ENCODE assay signal across 9 mouse cellular contexts in the genomic region with DNA sequence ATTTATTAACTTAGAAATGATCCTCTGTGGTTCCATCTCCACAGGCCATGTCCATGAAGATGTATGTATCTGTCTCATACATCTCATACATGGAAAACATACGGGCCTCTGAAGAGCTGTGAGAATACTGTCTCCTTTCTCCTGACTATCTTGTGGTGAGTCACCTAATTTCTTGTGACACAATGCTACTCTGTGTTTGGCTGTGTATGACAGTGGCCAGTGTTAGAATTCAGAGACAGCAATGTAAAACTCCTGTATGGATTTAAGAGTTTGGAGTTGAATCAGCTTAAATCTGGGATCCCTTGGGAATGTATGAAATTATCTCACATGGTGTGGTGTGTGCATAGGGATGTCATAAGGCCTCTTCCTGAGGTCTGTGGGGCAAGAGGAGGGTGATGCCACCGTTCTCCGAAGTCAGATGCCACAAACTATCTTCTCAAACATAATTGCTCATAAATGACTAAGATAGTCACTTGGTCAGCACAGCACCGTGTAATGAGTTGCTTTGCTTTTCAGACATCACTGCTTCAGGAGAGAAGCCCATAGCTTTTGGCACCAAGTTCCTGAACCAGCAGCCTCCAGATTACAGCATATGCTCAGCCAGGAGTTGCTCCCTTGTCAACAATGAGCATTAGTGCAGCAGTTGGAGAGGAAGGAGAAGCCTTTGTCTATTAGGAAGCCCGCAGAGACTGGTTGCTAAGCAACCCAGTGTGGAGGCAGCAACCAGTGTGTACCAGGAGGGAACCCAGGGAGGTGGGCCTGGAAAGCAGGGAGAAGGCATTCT.
A peak's percentile ranks its signal among the peaks of the same experiment; 100 is the strongest.
DNase-seq lines count a peak whose midpoint lies in the region; ATAC-seq lines count a peak whose summit lies in the region.
"Had no signal": no experiment of that assay in that cellular context is flagged by ENCODE, and none has a peak within 500 bp of the region (broad histone marks: within the 10 kb centered on the region; RNA-seq: fewer than 3 reads in every experiment).

No protein-coding gene starts in this region.

- no peaks in the 10 kb centered on the region for H3K4me1 ChIP-seq in heart, embryonic 16.5 days (ENCODE audit: control insufficient read depth, insufficient read depth, low read length)

- no peaks in the 10 kb centered on the region for H3K9me3 ChIP-seq in heart, embryonic 16.5 days (replicated peaks; ENCODE audit: control insufficient read depth, low read length)

- no peak overlapping the region for H3K4me2 ChIP-seq in heart, embryonic 16.5 days (ENCODE audit: low read depth, low read length)

- no peaks in the 10 kb centered on the region for H3K27me3 ChIP-seq in heart, embryonic 16.5 days (ENCODE audit: control insufficient read depth, insufficient read depth, low read length)

- intact Hi-C loops in left cerebral cortex, postnatal 14 days (cut with DNase I), result no loop called here
- intact Hi-C loops in heart, postnatal 36 days (cut with DNase I), result no loop called here

- no peaks in the 10 kb centered on the region for H3K36me3 ChIP-seq in heart, embryonic 16.5 days (ENCODE audit: control insufficient read depth, insufficient read depth)

- DNase-seq in heart, adult 9 months (ENCODE audit: low spot score in 2 of 2), result no peak
- peak; percentile 66 to 77 for DNase-seq in frontal cortex, postnatal 10 days (ENCODE audit: low spot score in 2 of 2)
- DNase-seq in left cerebral cortex, postnatal 14 days (ENCODE audit: low spot score in 2 of 2), result peak; percentile 75 to 80
- DNase-seq in right cerebral cortex, postnatal 14 days, result peak; percentile 49
- DNase-seq in thymus, postnatal 36 days, result no peak
- DNase-seq in urinary bladder, postnatal 10 days (ENCODE audit: low spot score), result no peak
- no peak for DNase-seq in heart, postnatal 36 days

- ATAC-seq in heart, embryonic 16.5 days (replicated peaks; ENCODE audit: extremely low read depth, insufficient read depth, low FRiP score), result 0 out of 2 replicates have a peak, but pooled peaks have one; percentile 45

- no peak overlapping the region for H3K9ac ChIP-seq in heart, embryonic 16.5 days (ENCODE audit: low read length)
- H3K9ac ChIP-seq: liver, embryonic 14.5 days had no signal

- WGBS in heart, embryonic 16.5 days, result 48% methylated on average over 5 of the region's 5 CpGs

- no peak overlapping the region for H3K4me3 ChIP-seq in heart, embryonic 16.5 days (ENCODE audit: low read length)

- no peak overlapping the region for H3K27ac ChIP-seq in heart, embryonic 16.5 days (ENCODE audit: low read length)
- H3K27ac ChIP-seq: liver, embryonic 14.5 days had no signal

Comparison
In these comparisons a context has a peak if more than half of its experiments do, and no peak if none do; other contexts are left out.
1. DNase-seq: peak in frontal cortex, postnatal 10 days (2 of 2), left cerebral cortex, postnatal 14 days (2 of 2) and right cerebral cortex, postnatal 14 days (single experiment); none in heart, adult 9 months (0 of 2), thymus, postnatal 36 days (0 of 2), urinary bladder, postnatal 10 days (single experiment) and heart, postnatal 36 days (0 of 2).